Mouse (Mus musculus) adrenal gland, postnatal 14 days (tissue): ENCODE measurements at regions not wholly inside any gene's neighbourhood (a gene's known extent, or its start where the extent isn't known, plus 50 kb on each side); places are given as distances from the start of the nearest gene placed in this dataset.

Experiments used
- DNase-seq: peaks from one replicate; pipeline ENCODE4 v3.0.0; 2021; ENCODE audit warnings: mixed read lengths

DNA sequence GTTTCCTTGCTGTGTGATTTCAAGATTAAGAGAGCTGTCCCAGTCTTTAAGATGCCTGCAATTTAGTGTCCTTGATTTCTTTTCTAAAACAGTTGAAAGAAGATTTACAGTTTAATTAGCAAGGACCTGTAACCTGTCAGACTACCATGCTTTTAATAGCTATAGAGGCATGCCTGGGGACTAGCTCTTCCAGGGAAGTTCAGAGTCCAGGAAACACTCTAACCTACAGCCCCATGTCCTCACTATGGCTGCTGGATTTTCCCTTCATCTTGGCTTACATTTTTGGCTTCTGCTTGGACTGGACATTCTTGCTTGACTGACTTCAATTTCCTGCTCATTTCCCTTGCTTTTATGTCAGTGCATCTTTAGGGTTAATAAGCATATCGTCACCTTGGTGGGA lies 61.7 kb upstream of the Mtpn start:
- DNase-seq, result no peak

DNA sequence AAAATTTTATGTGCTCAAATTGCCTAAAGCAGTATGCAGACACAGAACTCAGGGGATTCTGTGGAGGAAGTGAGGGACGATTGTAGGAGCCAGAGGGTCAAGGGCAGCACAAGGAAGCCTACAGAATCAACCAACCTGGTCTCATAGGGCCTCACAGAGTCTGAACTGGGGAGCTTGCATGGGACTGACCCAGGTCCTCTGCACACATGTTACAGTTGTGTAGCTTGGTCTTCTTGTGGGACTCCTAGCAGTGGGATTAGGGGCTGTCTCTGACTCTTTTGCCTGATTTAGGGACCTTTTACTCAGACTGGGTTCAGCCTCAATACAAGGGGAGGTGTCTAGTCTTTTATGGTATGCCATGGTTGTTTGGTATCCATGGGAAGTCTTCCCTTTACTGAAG lies 60.2 kb upstream of the Mtpn start:
- DNase-seq, result no peak

GRCm38 (mm10) chr6:35598406-35599185 lies 58.9 kb upstream of the Mtpn start:
- no peak for DNase-seq

- no peak for DNase-seq
Observed at GRCm38 (mm10) chr6:35595012-35595411, 55.3 kb upstream of the Mtpn start.

- no peak for DNase-seq
Observed at GRCm38 (mm10) chr6:35592234-35592633, 52.5 kb upstream of the Mtpn start.
